Mouse (Mus musculus) midbrain, postnatal 0 days (tissue): Measurements from ENCODE around the gene Cxcl2. TPM values are rescaled to one million over a fixed set of nuclear protein-coding genes. Genes with fewer than 3 reads are reported as not detected.

Source experiments
- ATAC-seq: fragments of 200-750 bp; cut with Nextera tagmentation; 2 replicates; pipeline ENCODE4 v1.8.0; 2017; ENCODE audit warnings: moderate number of reproducible peaks, mild to moderate bottlenecking, moderate TSS enrichment, moderate library complexity; ENCODE audit not compliant: low FRiP score
- DNase-seq: peaks from one replicate; pipeline ENCODE4 v3.0.0-alpha.2; 2015; ENCODE audit warnings: low spot score
- H3K27ac ChIP-seq: fragments of 300-500 bp; sonication (generic); 2 replicates; pipeline ENCODE4 v1.5.1; 2014; ENCODE audit warnings: low read depth, mild to moderate bottlenecking, low read length, mixed read lengths
- H3K27me3 ChIP-seq: fragments of 300-500 bp; sonication (generic); 2 replicates; pipeline ENCODE4 v1.6.1; 2014; ENCODE audit warnings: low read length, control low read depth, mixed read lengths; ENCODE audit not compliant: insufficient read depth
- H3K36me3 ChIP-seq: fragments of 300-500 bp; sonication (generic); 2 replicates; pipeline ENCODE4 v1.6.1; 2014; ENCODE audit warnings: low read length, control low read depth, mixed read lengths; ENCODE audit not compliant: insufficient read depth
- H3K4me1 ChIP-seq: fragments of 300-500 bp; sonication (generic); 2 replicates; pipeline ENCODE4 v1.6.1; 2014; ENCODE audit warnings: mild to moderate bottlenecking, control low read depth, antibody characterized with exemption, low read length, mixed read lengths; ENCODE audit not compliant: insufficient read depth
- H3K4me2 ChIP-seq: fragments of 300-500 bp; sonication (generic); 2 replicates; pipeline ENCODE4 v1.6.1; 2014; ENCODE audit warnings: low read depth, mild to moderate bottlenecking, low read length, mixed read lengths; ENCODE audit not compliant: poor library complexity, severe bottlenecking
- H3K4me3 ChIP-seq: fragments of 300-500 bp; sonication (generic); 2 replicates; pipeline ENCODE4 v1.5.1; 2014; ENCODE audit warnings: low read depth, mild to moderate bottlenecking, low read length, moderate library complexity
- H3K9ac ChIP-seq: fragments of 300-500 bp; sonication (generic); replicated peaks from 2 replicates; pipeline ENCODE4 v1.6.1; 2014; ENCODE audit warnings: mild to moderate bottlenecking, low read length, moderate library complexity, mixed read lengths; ENCODE audit not compliant: poor library complexity, severe bottlenecking
- H3K9me3 ChIP-seq: fragments of 300-500 bp; sonication (generic); 2 replicates; pipeline ENCODE4 v1.6.1; 2016; ENCODE audit warnings: low read length, control low read depth
- CTCF ChIP-seq: IDR thresholded peaks from 2 replicates; pipeline ENCODE4 v1.5.1; 2016; ENCODE audit warnings: antibody characterized with exemption, mild to moderate bottlenecking
- WGBS: fragments of 180-500 bp; shearing (Covaris S2); extraction: QIAGEN DNeasy Blood & Tissue Kit; methylation state at CpG from one replicate; pipeline ENCODE4 v1.1.7; 2014; 5-methylcytosine and 5-hydroxymethylcytosine counted together
- polyA plus RNA-seq: library from polyadenylated mRNA; unstranded; fragments of >200 nt; fragmentation: Nextera tagmentation; extraction: Ambion mirVana; gene quantifications from 2 replicates; pipeline ENCODE4 v1.2.1, GENCODE M21; 2015
- total RNA-seq: library from RNA; depleted of rRNA; stranded (reverse); fragments of >200 nt; gene quantifications from 2 replicates; pipeline ENCODE4 v1.2.3, GENCODE M21; 2014

Gene Cxcl2
- total and polyA plus RNA-seq, 2 experiments from 2014 or later, result 0.14 TPM; not detected in 1

DNA sequence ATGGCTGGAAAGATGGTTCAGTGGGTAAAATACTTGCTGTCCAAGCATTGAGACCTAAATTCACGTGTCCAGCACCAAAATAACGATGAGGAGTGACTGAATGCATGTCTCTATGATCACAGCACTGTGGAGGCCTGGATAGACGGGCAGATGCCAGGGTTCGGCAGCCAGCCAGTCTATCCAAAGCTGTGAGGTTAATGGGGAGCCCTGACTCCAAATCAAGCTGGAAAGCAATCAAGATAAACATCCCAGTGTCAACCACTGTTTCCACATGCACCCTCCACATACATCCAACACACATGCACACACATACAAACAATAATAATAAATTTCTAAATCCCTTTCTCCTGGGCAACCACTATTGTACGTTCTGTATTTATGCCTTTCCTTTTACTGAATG is 15.0 kb upstream of the Cxcl2 start:
- Histone ChIP-seq H3K4me3 (no peak overlapping the region), H3K27me3 (no peaks in the 10 kb centered on the region), H3K9me3 (no peaks in the 10 kb centered on the region), H3K9ac (no peak overlapping the region), H3K4me2 (no peak overlapping the region), H3K4me1 (no peaks in the 10 kb centered on the region), H3K36me3 (no peaks in the 10 kb centered on the region), H3K27ac (no peak overlapping the region)
- WGBS, result 80% methylated on average over 5 of the region's 5 CpGs
- ATAC-seq, result no peak
- TF ChIP-seq CTCF, result no peak
- DNase-seq, result no peak

DNA sequence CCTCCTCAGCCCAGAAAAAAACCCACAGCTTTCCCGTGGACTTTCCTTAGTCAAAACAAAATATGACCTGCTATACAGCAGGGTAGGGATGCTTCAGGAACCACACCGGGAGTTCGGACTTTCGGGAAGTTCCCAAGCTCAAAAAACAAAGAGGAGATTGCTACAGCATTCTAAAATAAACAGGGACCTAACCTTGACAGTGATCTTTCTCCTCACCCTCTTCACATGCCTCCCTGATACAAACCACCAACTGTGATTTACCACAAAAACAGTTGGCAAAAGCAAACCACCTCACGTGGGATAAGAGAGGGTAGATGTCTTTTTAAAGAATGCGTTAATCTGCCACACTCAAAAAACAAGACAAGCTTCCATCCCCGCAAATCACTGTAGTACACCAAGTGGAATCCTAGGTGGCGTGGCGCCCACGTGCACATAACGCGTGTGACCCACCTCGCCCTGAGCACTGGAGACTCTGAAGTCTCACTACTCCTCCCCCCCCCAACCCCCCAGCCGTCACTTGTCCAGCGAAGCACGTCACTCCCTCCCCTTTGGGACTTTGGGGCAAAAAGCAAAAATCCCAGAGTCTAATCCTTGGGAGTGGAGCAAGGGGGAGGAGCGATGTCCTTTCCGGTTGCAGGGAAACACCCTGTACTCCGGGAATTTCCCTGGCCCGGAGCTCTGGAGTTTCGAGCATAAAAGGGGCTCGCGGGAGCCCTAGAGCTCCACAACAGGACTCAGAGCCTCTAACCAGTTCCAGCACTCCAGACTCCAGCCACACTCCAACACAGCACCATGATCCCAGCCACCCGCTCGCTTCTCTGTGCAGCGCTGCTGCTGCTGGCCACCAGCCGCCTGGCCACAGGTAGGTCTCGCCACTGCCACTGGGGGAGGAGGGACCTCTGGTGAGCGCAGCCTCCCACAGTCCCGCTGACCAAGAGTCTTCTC is 12.9 kb upstream of the Cxcl2 start, which contains the start of gene Cxcl1:
Gene Cxcl1, plus strand, starts transcription at position 723 of the 945 bp plus-strand sequence.
- Histone ChIP-seq H3K9ac (peak within 1 kb of the TSS; percentile 54), H3K27me3 (no peaks in the 10 kb centered on the region), H3K4me2 (peak within 1 kb of the TSS; percentile 96), H3K4me1 (no peaks in the 10 kb centered on the region), H3K36me3 (no peaks in the 10 kb centered on the region), H3K9me3 (no peaks in the 10 kb centered on the region), H3K27ac (no peak within 1 kb of the TSS), H3K4me3 (peak within 1 kb of the TSS; percentile 54)
- TF ChIP-seq CTCF, result peak; percentile 64
- ATAC-seq (peak; percentile 89), DNase-seq (peak; percentile 62)
- WGBS, result 8% methylated on average over 29 of the region's 30 CpGs

DNA sequence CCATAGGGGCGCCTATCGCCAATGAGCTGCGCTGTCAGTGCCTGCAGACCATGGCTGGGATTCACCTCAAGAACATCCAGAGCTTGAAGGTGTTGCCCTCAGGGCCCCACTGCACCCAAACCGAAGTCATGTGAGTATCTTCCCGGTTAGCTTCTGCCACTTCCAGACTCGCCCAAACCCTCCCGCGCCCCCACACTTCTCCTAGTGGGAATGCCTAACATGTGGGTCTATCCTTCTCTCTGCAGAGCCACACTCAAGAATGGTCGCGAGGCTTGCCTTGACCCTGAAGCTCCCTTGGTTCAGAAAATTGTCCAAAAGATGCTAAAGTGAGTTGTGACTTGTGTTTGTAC is 12.2 kb upstream of the Cxcl2 start:
- Histone ChIP-seq H3K36me3 (no peaks in the 10 kb centered on the region), H3K4me3 (peak overlapping the region; percentile 54), H3K4me2 (peak overlapping the region; percentile 96), H3K27me3 (no peaks in the 10 kb centered on the region), H3K27ac (no peak overlapping the region), H3K4me1 (no peaks in the 10 kb centered on the region), H3K9ac (peak overlapping the region; percentile 54; the same call in 1 of the 2 replicates), H3K9me3 (no peaks in the 10 kb centered on the region)
- TF ChIP-seq CTCF, result 0 out of 2 replicates have a peak, but pooled peaks have one; percentile 18
- ATAC-seq (0 out of 2 replicates have a peak, but pooled peaks have one; percentile 7), DNase-seq (no peak)
- 26% methylated on average over 10 of the region's 10 CpGs for WGBS

GRCm38 (mm10) chr5:90894231-90894630 is 9.4 kb upstream of the Cxcl2 start:
- Histone ChIP-seq H3K27ac (no peak overlapping the region), H3K4me3 (no peak overlapping the region), H3K9ac (no peak overlapping the region), H3K27me3 (no peaks in the 10 kb centered on the region), H3K4me1 (no peaks in the 10 kb centered on the region), H3K4me2 (no peak overlapping the region), H3K9me3 (no peaks in the 10 kb centered on the region), H3K36me3 (no peaks in the 10 kb centered on the region)
- no peak for DNase-seq
- 77% methylated on average over 8 of the region's 8 CpGs for WGBS
- ATAC-seq, result no peak
- TF ChIP-seq CTCF, result no peak

DNA sequence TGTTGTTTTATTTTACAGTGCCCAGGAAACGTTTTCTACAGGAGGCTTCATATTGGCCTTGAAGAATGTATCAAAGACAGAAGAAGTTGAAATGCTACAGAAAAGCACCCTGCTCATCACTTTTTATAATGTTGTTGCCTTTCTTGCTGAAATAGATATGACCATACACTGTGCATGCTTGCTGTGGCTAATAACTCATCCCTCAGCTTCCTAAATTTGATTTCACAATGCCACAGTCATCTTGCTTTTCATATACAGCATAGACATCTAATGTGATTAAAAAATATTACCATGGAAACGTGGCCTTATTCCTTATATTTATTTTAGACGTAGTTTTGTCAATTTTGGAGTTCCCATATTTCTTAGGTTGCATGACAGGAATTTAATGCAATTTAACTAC is 6.2 kb upstream of the Cxcl2 start:
- Histone ChIP-seq H3K4me2 (no peak overlapping the region), H3K9ac (no peak overlapping the region), H3K9me3 (no peaks in the 10 kb centered on the region), H3K27ac (no peak overlapping the region), H3K27me3 (no peaks in the 10 kb centered on the region), H3K4me3 (no peak overlapping the region), H3K4me1 (no peaks in the 10 kb centered on the region), H3K36me3 (no peaks in the 10 kb centered on the region)
- 68% methylated on average over 3 of the region's 3 CpGs for WGBS
- ATAC-seq (no peak), DNase-seq (no peak)
- TF ChIP-seq CTCF, result no peak

DNA sequence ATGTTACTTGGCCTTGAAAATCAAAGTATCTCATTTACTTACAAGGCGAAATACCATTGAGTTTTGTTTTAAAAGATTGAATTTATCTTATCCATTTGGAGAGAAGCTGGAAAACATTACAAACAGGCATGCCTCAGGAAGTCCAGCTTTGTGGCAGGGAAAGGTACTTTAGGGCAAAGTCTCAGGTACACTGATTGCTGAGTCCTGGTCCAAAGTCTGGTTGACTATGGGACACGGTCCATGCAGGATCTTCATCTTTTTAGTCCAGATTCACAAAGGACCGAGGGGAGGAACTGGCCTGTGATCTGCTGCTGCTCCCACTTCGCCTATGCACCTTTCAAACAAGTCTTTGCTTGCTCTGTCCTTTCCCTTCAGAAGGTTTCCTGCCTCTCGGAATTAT is 4.4 kb upstream of the Cxcl2 start:
- TF ChIP-seq CTCF, result no peak
- no peak overlapping the region for H3K4me2 ChIP-seq
- no peak overlapping the region for H3K9ac ChIP-seq
- WGBS, result 85% methylated on average over 5 of the region's 5 CpGs
- no peak overlapping the region for H3K27ac ChIP-seq
- DNase-seq (no peak), ATAC-seq (no peak)
- H3K4me3 ChIP-seq, result no peak overlapping the region
- H3K4me1 ChIP-seq, result peaks cover 3% of the 10 kb centered on the region; the same call in 1 of the 2 replicates
- no peaks in the 10 kb centered on the region for H3K9me3 ChIP-seq
- H3K36me3 ChIP-seq, result no peaks in the 10 kb centered on the region
- H3K27me3 ChIP-seq, result no peaks in the 10 kb centered on the region
